Mouse (Mus musculus) splenic B cell, adult 2 months (primary cell): Measurements from ENCODE around the gene Noa1.

Source experiments
- DNase-seq: peaks from one replicate; pipeline ENCODE4 v3.0.0-alpha.2; 2011; ENCODE audit warnings: low read depth, low spot score
- H3K27me3 ChIP-seq: 2 replicates; pipeline ENCODE4 v1.6.1; 2012; ENCODE audit warnings: mild to moderate bottlenecking, low read length, moderate library complexity, mixed read lengths; ENCODE audit not compliant: control insufficient read depth, poor library complexity, insufficient read depth, severe bottlenecking
- H3K36me3 ChIP-seq: 2 replicates; pipeline ENCODE4 v1.6.1; 2012; ENCODE audit warnings: mild to moderate bottlenecking, low read length, moderate library complexity, mixed read lengths; ENCODE audit not compliant: control insufficient read depth, poor library complexity, insufficient read depth, severe bottlenecking

The Noa1 gene

GRCm38 (mm10) chr5:77252115-77252827 is 57.6 kb downstream of the Noa1 start:
- peak; percentile 30 for DNase-seq
- H3K36me3 ChIP-seq = no peaks in the 10 kb centered on the region
- no peaks in the 10 kb centered on the region for H3K27me3 ChIP-seq

DNA sequence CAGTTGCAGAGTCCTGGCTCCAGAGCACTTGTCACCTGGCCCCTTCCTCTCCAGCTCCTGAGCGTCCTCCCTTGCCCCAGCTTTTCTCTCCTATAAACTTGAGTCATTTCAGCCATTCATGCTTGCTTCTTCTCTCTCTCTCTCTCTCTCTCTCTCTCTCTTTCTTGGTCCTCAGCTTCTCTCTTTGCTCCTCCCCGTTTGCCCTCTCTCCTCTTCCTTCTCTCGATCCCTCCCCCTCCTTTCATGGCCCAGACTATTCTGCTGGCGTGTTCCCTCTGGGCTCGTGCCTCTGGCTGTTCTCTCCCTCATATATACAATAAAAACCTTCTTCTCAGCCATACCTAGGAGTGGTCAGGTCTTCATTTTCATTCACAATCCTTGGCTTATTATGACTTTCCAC is 58.2 kb downstream of the Noa1 start:
- Histone ChIP-seq H3K36me3 (no peaks in the 10 kb centered on the region), H3K27me3 (no peaks in the 10 kb centered on the region)
- DNase-seq = no peak

DNA sequence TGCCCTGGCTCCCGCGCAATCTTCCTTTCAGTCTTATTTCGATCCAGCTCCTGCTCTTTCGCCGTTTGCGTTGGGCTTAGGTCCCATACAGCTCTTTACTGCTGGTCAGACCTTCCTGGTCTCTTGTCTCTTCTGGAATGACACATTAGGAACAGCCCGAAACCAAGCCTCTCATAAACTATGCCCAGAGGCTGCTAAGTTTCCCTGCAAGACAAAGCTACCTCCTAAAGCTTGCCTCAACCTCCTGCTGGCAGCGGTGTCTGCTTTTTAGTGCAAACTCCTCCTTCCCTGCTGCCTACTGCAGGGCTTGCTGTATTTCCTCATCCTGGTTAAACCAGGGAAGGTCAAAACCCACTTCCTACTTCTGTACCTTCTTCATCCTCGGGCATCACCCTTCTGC is 59.8 kb downstream of the Noa1 start:
- Histone ChIP-seq H3K27me3 (no peaks in the 10 kb centered on the region), H3K36me3 (no peaks in the 10 kb centered on the region)

DNA sequence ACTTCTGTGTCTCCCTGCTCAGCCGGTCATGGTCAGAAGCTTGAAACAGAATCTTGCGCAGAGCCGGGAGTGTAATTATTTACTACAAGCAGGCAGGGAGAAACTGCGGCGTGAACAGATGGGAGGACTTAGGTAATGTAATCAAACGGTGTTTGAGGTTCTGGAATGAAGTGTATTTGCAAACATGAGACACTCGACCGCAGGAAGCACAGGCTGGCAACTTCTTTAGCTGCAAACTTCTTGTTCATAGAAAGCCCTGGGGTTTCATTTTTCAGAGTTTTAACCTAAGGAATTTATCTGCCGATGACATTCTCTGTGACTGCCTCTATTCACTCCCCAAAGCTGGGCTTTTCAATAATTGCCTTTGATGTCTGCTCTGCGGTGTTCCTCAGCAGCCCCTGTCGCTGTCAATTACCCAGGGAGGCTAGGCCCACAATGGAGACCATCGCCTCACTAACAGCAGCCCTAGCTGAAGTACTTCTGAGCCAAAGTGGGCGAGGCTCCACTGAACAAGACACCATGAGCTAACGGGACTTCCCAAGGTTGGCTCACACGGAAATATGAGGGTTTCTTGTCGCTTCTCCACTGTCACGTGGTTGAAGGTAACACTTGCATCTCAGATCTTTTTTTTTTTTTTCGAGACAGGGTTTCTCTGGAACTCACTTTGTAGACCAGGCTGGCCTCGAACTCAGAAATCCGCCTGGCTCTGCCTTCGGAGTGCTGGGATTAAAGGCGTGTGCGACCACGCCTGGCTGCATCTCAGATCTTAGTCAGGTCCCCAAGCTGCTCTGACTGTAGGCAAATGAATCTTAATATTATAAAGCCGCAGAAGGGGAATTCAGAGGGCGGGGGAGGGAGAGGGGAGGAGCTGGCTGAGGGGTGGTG is 63.9 kb downstream of the Noa1 start:
- DNase-seq = peak; percentile 87
- H3K36me3 ChIP-seq = no peaks in the 10 kb centered on the region
- H3K27me3 ChIP-seq = no peaks in the 10 kb centered on the region

More for the DNA sequence above, 59.8 kb downstream of the Noa1 start:
- no peak for DNase-seq

DNA sequence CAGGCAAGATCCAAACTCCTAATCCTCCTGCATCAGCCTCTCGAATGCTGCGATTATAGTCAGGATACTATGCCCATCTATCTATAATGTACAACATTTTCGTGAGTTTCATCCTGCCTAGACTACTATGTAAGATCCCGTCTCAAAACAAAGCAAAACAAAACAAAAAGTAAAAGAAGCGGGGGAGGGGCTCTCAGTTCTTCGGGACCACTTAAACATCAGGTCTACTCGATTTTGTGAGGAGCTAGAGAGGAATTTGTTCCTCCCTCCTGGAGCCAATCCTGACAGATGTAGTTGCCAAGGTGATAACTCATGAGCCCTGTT is 64.5 kb downstream of the Noa1 start:
- DNase-seq = no peak
- Histone ChIP-seq H3K36me3 (no peaks in the 10 kb centered on the region), H3K27me3 (no peaks in the 10 kb centered on the region)

DNA sequence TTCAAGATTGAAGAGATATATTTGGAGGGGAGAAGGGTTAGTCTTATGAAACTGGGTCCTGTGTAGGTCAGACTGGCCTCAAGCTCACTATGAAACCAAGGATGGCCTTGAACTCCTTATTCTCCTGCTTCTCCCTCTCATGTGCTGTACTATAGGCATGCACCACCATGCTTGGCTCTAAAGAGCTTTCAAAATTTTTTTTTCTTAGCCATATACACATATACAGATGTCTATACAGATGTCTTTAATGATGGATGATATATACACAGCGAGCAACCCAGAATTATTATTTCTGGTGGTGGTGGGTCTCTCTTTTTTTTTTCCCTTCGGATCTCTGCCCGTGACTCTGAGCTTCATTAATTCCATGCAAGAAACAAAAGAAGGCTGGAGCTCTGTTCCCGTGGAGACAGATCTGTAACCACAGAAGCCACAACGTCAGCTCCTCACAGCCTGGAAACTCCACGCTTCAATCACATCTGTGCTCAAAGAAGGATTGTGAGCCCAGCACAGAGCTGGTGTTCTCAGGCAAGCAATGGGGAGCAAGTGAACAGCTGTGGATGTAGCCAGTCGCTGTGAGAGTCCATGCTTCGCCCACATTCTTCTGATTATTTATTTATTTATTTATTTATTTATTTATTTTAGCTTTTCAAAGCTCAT is 65.4 kb downstream of the Noa1 start:
- no peak for DNase-seq
- H3K27me3 ChIP-seq = no peaks in the 10 kb centered on the region

More for the DNA sequence above, 65.4 kb downstream of the Noa1 start:
- H3K36me3 ChIP-seq = no peaks in the 10 kb centered on the region
